ENCODE assay signal across 27 mouse cellular contexts in the genomic region with DNA sequence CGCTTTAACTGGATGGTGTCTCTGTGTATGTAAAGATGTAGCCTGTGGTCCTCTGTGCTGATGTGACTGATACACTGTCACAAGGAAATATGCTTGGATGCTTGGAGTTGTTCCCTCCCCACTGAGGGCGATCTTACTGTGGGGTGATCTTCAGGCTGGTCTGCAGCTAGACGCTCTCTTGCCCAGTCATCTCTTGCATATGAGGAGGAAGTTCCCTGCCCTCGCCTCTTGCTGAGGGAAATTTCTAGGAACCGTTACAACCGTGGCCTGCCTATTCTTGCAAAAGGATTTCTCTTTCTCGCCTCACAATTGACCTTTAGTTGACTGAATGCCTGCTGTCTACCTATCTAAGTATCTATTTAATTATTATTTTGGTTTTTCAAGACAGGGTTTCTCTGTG. TPM values are rescaled to one million over a fixed set of nuclear protein-coding genes. Genes with fewer than 3 reads are reported as not detected.
DNase-seq lines count a peak whose midpoint lies in the region; ATAC-seq lines count a peak whose summit lies in the region.
"Had no signal": no experiment of that assay in that cellular context is flagged by ENCODE, and none has a peak within 500 bp of the region (broad histone marks: within the 10 kb centered on the region; RNA-seq: fewer than 3 reads in every experiment).

No protein-coding gene starts in this region.

- no peaks in the 10 kb centered on the region for H3K9me3 ChIP-seq in liver, embryonic 13.5 days (replicated peaks)
- no peaks in the 10 kb centered on the region for H3K9me3 ChIP-seq in liver, embryonic 11.5 days (ENCODE audit: control insufficient read depth, low read length)
- H3K9me3 ChIP-seq: embryonic facial prominence, embryonic 10.5 days; embryonic facial prominence, embryonic 15.5 days; forebrain, embryonic 12.5 days; hindbrain, embryonic 13.5 days; limb, embryonic 12.5 days; lung, embryonic 15.5 days; neural tube, embryonic 15.5 days; stomach, embryonic 15.5 days had no signal

- no peak for DNase-seq in liver, embryonic 13.5 days
- no peak for DNase-seq in liver, embryonic 11.5 days (ENCODE audit: low spot score)
- peak; percentile 26 for DNase-seq in A20 (ENCODE audit: low read depth, low spot score)
- DNase-seq in ovary, postnatal 36 days (ENCODE audit: low spot score) = no peak
- DNase-seq in kidney, adult 18-20 months = no peak
- DNase-seq: adrenal gland, adult 8-10 months; B cell, adult 2 months; gastrocnemius, postnatal 10 days; heart, postnatal 36 days; kidney, adult 9 months; kidney, postnatal 10 days; layer of hippocampus, adult 9-11 months; midbrain, embryonic 14.5 days; right cerebral cortex, postnatal 25 days had no signal

- no peak overlapping the region for H3K4me2 ChIP-seq in liver, embryonic 13.5 days
- no peak overlapping the region for H3K4me2 ChIP-seq in liver, embryonic 11.5 days
- H3K4me2 ChIP-seq: embryonic facial prominence, embryonic 15.5 days; forebrain, embryonic 12.5 days; heart, embryonic 11.5 days; hindbrain, embryonic 13.5 days; limb, embryonic 12.5 days; lung, embryonic 15.5 days; neural tube, embryonic 15.5 days; stomach, embryonic 15.5 days had no signal

- no peak overlapping the region for H3K9ac ChIP-seq in liver, embryonic 13.5 days
- H3K9ac ChIP-seq in liver, embryonic 11.5 days (ENCODE audit: low read depth, low read length) = no peak overlapping the region
- H3K9ac ChIP-seq: embryonic facial prominence, embryonic 15.5 days; forebrain, embryonic 12.5 days; hindbrain, embryonic 13.5 days; limb, embryonic 12.5 days; liver, embryonic 14.5 days; lung, embryonic 15.5 days; neural tube, embryonic 15.5 days; stomach, embryonic 15.5 days had no signal

- ATAC-seq in liver, embryonic 13.5 days (ENCODE audit: low read depth) = no peak
- ATAC-seq in liver, embryonic 11.5 days (replicated peaks; ENCODE audit: low FRiP score) = no peak
- ATAC-seq in granulocyte monocyte progenitor cell, adult 5-6 weeks (replicated peaks; ENCODE audit: poor library complexity, severe bottlenecking) = peak; percentile 54
- ATAC-seq in megakaryocyte progenitor cell, adult 5-6 weeks (replicated peaks; ENCODE audit: poor library complexity) = peak; percentile 43; the same call in 1 of the 2 replicates
- ATAC-seq: intestine, embryonic 16.5 days had no signal

- H3K4me1 ChIP-seq in liver, embryonic 13.5 days (replicated peaks) = peaks cover 51% of the 10 kb centered on the region
- peaks cover 8% of the 10 kb centered on the region for H3K4me1 ChIP-seq in liver, embryonic 11.5 days (replicated peaks; ENCODE audit: control insufficient read depth, insufficient read depth, low read length)
- H3K4me1 ChIP-seq: embryonic facial prominence, embryonic 15.5 days; forebrain, embryonic 12.5 days; hindbrain, embryonic 13.5 days; limb, embryonic 12.5 days; lung, embryonic 15.5 days; stomach, embryonic 15.5 days had no signal

- no peaks in the 10 kb centered on the region for H3K27me3 ChIP-seq in liver, embryonic 13.5 days
- no peaks in the 10 kb centered on the region for H3K27me3 ChIP-seq in liver, embryonic 11.5 days (replicated peaks; ENCODE audit: control insufficient read depth, insufficient read depth, low read length)
- H3K27me3 ChIP-seq: embryonic facial prominence, embryonic 15.5 days; forebrain, embryonic 12.5 days; hindbrain, embryonic 13.5 days; limb, embryonic 12.5 days; lung, embryonic 15.5 days; neural tube, embryonic 15.5 days; stomach, embryonic 15.5 days had no signal

- peaks cover 77% of the 10 kb centered on the region for H3K36me3 ChIP-seq in liver, embryonic 13.5 days
- H3K36me3 ChIP-seq in liver, embryonic 11.5 days (ENCODE audit: control insufficient read depth, insufficient read depth, low read length) = peaks cover 8% of the 10 kb centered on the region; the same call in 1 of the 2 replicates

- WGBS in liver, embryonic 13.5 days (ENCODE audit: insufficient replicate concordance) = 77% methylated on average over 7 of the region's 7 CpGs
- WGBS in liver, embryonic 11.5 days = 81% methylated on average over 7 of the region's 7 CpGs

- H3K27ac ChIP-seq in liver, embryonic 13.5 days = peak overlapping the region; percentile 36; the same call in 1 of the 2 replicates
- no peak overlapping the region for H3K27ac ChIP-seq in liver, embryonic 11.5 days (ENCODE audit: low read depth, low read length)
- H3K27ac ChIP-seq: embryonic facial prominence, embryonic 10.5 days; embryonic facial prominence, embryonic 15.5 days; forebrain, embryonic 12.5 days; hindbrain, embryonic 13.5 days; limb, embryonic 12.5 days; liver, embryonic 14.5 days; lung, embryonic 15.5 days; neural tube, embryonic 15.5 days; stomach, embryonic 15.5 days had no signal

- no peak overlapping the region for H3K4me3 ChIP-seq in liver, embryonic 13.5 days (replicated peaks)
- no peak overlapping the region for H3K4me3 ChIP-seq in liver, embryonic 11.5 days (ENCODE audit: low read depth, low read length)
- H3K4me3 ChIP-seq: embryonic facial prominence, embryonic 10.5 days; embryonic facial prominence, embryonic 15.5 days; forebrain, embryonic 12.5 days; hindbrain, embryonic 13.5 days; limb, embryonic 12.5 days; lung, embryonic 15.5 days; neural tube, embryonic 15.5 days; stomach, embryonic 15.5 days had no signal

RNA-seq across cellular contexts. Expression of a gene that starts 35.0 kb away (rescaled TPM):
- polyA plus RNA-seq in liver, embryonic 13.5 days (2015; fragmentation: Nextera tagmentation; extraction: Ambion mirVana) = 6.9 and 7.6 TPM in 2 replicates
- polyA plus RNA-seq in liver, embryonic 11.5 days (2014; fragmentation: Nextera tagmentation; extraction: Ambion mirVana) = 11.8 and 16.3 TPM in 2 replicates
- 26.2 and 28.1 TPM in 2 replicates for total RNA-seq in granulocyte monocyte progenitor cell, adult 5-6 weeks (2014; fragmentation: Nextera tagmentation)
- 12.8 and 14.1 TPM in 2 replicates for total RNA-seq in granulocyte monocyte progenitor cell, adult 5-6 weeks (2017)
- total RNA-seq in megakaryocyte progenitor cell, adult 5-6 weeks (2015) = 16.2 and 22.8 TPM in 2 replicates
- 6.5 and 9.2 TPM in 2 replicates for total RNA-seq in megakaryocyte progenitor cell, adult 5-6 weeks (2017)

RNA-seq across cellular contexts. Expression of a gene that starts 50.7 kb away (rescaled TPM):
- polyA plus RNA-seq in liver, embryonic 13.5 days (2015; fragmentation: Nextera tagmentation; extraction: Ambion mirVana) = 556 and 610 TPM in 2 replicates
- polyA plus RNA-seq in liver, embryonic 11.5 days (2014; fragmentation: Nextera tagmentation; extraction: Ambion mirVana) = 959 and 1,036 TPM in 2 replicates
- total RNA-seq in granulocyte monocyte progenitor cell, adult 5-6 weeks (2014; fragmentation: Nextera tagmentation) = 2,241 and 2,395 TPM in 2 replicates
- total RNA-seq in granulocyte monocyte progenitor cell, adult 5-6 weeks (2017) = 1,241 and 1,301 TPM in 2 replicates
- total RNA-seq in megakaryocyte progenitor cell, adult 5-6 weeks (2015) = 2,970 and 3,030 TPM in 2 replicates
- 1,387 and 1,567 TPM in 2 replicates for total RNA-seq in megakaryocyte progenitor cell, adult 5-6 weeks (2017)

Comparison
In these comparisons a context has a peak if more than half of its experiments do, and no peak if none do; other contexts are left out.
1. ATAC-seq: peak in granulocyte monocyte progenitor cell, adult 5-6 weeks (single experiment) and megakaryocyte progenitor cell, adult 5-6 weeks (single experiment); none in liver, embryonic 13.5 days (single experiment) and liver, embryonic 11.5 days (single experiment).